Mouse (Mus musculus): ENCODE measurements around the gene Ppme1.

- no peak for TF ChIP-seq POLR2A (IDR thresholded peaks at IDR 0.05; ENCODE audit: borderline replicate concordance, extremely low read depth, low read depth, low read length)
- no peak for TF ChIP-seq CTCF (IDR thresholded peaks at IDR 0.05; ENCODE audit: insufficient read depth, low read length)
These were observed 62.4 kb downstream of the Ppme1 start for GRCm38 (mm10) chr7:100309679-100310078.

All from lung, adult 2 months (tissue).